Mouse (Mus musculus): ENCODE measurements at regions not wholly inside any gene's neighbourhood (a gene's known extent, or its start where the extent isn't known, plus 50 kb on each side); places are given as distances from the start of the nearest gene placed in this dataset.

GRCm38 (mm10) chr6:117279786-117280411, 111.6 kb downstream of the Cxcl12 start:
- Histone ChIP-seq H3K27me3 (ENCODE audit: control insufficient read depth in 1 of 2, insufficient read depth in 2 of 2, low read length in 2 of 2) (no peaks in the 10 kb centered on the region), H3K79me2 (ENCODE audit: control insufficient read depth, insufficient read depth, low read length, poor library complexity) (no peaks in the 10 kb centered on the region), H3K9ac (ENCODE audit: control insufficient read depth, low read depth, low read length, poor library complexity, severe bottlenecking) (no peak overlapping the region), H3K27ac (ENCODE audit: control insufficient read depth, low read depth, low read length) (no peak overlapping the region), H3K9me3 (replicated peaks; ENCODE audit: insufficient read depth, low read length) (no peaks in the 10 kb centered on the region), H3K36me3 (ENCODE audit: control insufficient read depth in 1 of 2, insufficient read depth in 2 of 2, low read length in 2 of 2) (no peaks in the 10 kb centered on the region), H3K4me1 (ENCODE audit: control insufficient read depth in 1 of 2, insufficient read depth in 2 of 2, low read length in 2 of 2) (no peaks in the 10 kb centered on the region), H3K4me3 (ENCODE audit: control insufficient read depth in 1 of 2, insufficient read depth in 1 of 2, low read depth in 2 of 2, low read length in 2 of 2) (no peak overlapping the region)
- no peak for DNase-seq (ENCODE audit: low read depth, low spot score)
- TF ChIP-seq E2F4 (IDR thresholded peaks at IDR 0.05; ENCODE audit: borderline replicate concordance, low read depth, low read length) (no peak), SMC3 (IDR thresholded peaks at IDR 0.05; ENCODE audit: low read depth, low read length) (no peak), USF1 (IDR thresholded peaks at IDR 0.05; ENCODE audit: low read depth, low read length) (no peak)

- DNase-seq (ENCODE audit: low read depth, low spot score), result no peak
- Histone ChIP-seq H3K27ac (ENCODE audit: control insufficient read depth, low read depth, low read length) (no peak overlapping the region), H3K9me3 (replicated peaks; ENCODE audit: insufficient read depth, low read length) (no peaks in the 10 kb centered on the region)
Measured at GRCm38 (mm10) chr6:117280911-117281310, 112.6 kb downstream of the Cxcl12 start.

GRCm38 (mm10) chr6:117283616-117284015, 115.3 kb downstream of the Cxcl12 start:
- Histone ChIP-seq H3K4me1 (ENCODE audit: control insufficient read depth in 1 of 2, insufficient read depth in 2 of 2, low read length in 2 of 2) (no peaks in the 10 kb centered on the region), H3K9me3 (replicated peaks; ENCODE audit: insufficient read depth, low read length) (no peaks in the 10 kb centered on the region), H3K4me3 (ENCODE audit: control insufficient read depth in 1 of 2, insufficient read depth in 1 of 2, low read depth in 2 of 2, low read length in 2 of 2) (no peak overlapping the region), H3K9ac (ENCODE audit: control insufficient read depth, low read depth, low read length, poor library complexity, severe bottlenecking) (no peak overlapping the region), H3K36me3 (ENCODE audit: control insufficient read depth in 1 of 2, insufficient read depth in 2 of 2, low read length in 2 of 2) (no peaks in the 10 kb centered on the region), H3K79me2 (ENCODE audit: control insufficient read depth, insufficient read depth, low read length, poor library complexity) (no peaks in the 10 kb centered on the region), H3K27ac (ENCODE audit: control insufficient read depth, low read depth, low read length) (no peak overlapping the region), H3K27me3 (ENCODE audit: control insufficient read depth in 1 of 2, insufficient read depth in 2 of 2, low read length in 2 of 2) (no peaks in the 10 kb centered on the region)
- DNase-seq (ENCODE audit: low read depth, low spot score), result no peak
- TF ChIP-seq UBTF (IDR thresholded peaks at IDR 0.05; ENCODE audit: borderline replicate concordance, insufficient read depth, low read depth, low read length) (no peak), CHD2 (IDR thresholded peaks at IDR 0.05; ENCODE audit: low read length) (no peak), BHLHE40 (IDR thresholded peaks at IDR 0.05; ENCODE audit: borderline replicate concordance, low read depth, low read length) (no peak), KAT2A (conservative IDR thresholded peaks at IDR 0.05; ENCODE audit: low read depth, low read length) (no peak), MAFK (IDR thresholded peaks at IDR 0.05; ENCODE audit: borderline replicate concordance, low read depth, low read length) (no peak), ZC3H11A (IDR thresholded peaks at IDR 0.05; ENCODE audit: low read depth, low read length) (no peak), POLR2AphosphoS2 (IDR thresholded peaks at IDR 0.05; ENCODE audit: low read length) (no peak), GATA1 (IDR thresholded peaks at IDR 0.05; ENCODE audit: low read depth, low read length) (no peak), MYC (IDR thresholded peaks at IDR 0.05; ENCODE audit: low read depth, low read length) (no peak), MEF2A (IDR thresholded peaks at IDR 0.05; ENCODE audit: extremely low read depth, insufficient replicate concordance, low read depth, low read length, poor library complexity, severe bottlenecking) (no peak), ELF1 (IDR thresholded peaks at IDR 0.05; ENCODE audit: low read depth, low read length) (no peak), RAD21 (IDR thresholded peaks at IDR 0.05; ENCODE audit: low read depth, low read length) (no peak), MAZ (IDR thresholded peaks at IDR 0.05; ENCODE audit: low read depth, low read length) (no peak), JUND (IDR thresholded peaks at IDR 0.05; ENCODE audit: low read depth, low read length) (no peak), MXI1 (IDR thresholded peaks at IDR 0.05; ENCODE audit: low read depth, low read length) (no peak), POLR2A (IDR thresholded peaks at IDR 0.05; ENCODE audit: control insufficient read depth in 1 of 2, insufficient read depth in 1 of 2, low read depth in 1 of 2, low read length in 2 of 2, poor library complexity in 1 of 2) (no peak), MYB (IDR thresholded peaks at IDR 0.05; ENCODE audit: low read depth, low read length) (no peak), USF2 (IDR thresholded peaks at IDR 0.05; ENCODE audit: borderline replicate concordance in 1 of 2, insufficient read depth in 1 of 2, low read depth in 1 of 2, low read length in 2 of 2) (no peak)

More at GRCm38 (mm10) chr6:117280911-117281310, 112.6 kb downstream of the Cxcl12 start:
- Histone ChIP-seq H3K79me2 (ENCODE audit: control insufficient read depth, insufficient read depth, low read length, poor library complexity) (no peaks in the 10 kb centered on the region), H3K27me3 (ENCODE audit: control insufficient read depth in 1 of 2, insufficient read depth in 2 of 2, low read length in 2 of 2) (no peaks in the 10 kb centered on the region), H3K36me3 (ENCODE audit: control insufficient read depth in 1 of 2, insufficient read depth in 2 of 2, low read length in 2 of 2) (no peaks in the 10 kb centered on the region), H3K9ac (ENCODE audit: control insufficient read depth, low read depth, low read length, poor library complexity, severe bottlenecking) (no peak overlapping the region), H3K4me3 (ENCODE audit: control insufficient read depth in 1 of 2, insufficient read depth in 1 of 2, low read depth in 2 of 2, low read length in 2 of 2) (no peak overlapping the region), H3K4me1 (ENCODE audit: control insufficient read depth in 1 of 2, insufficient read depth in 2 of 2, low read length in 2 of 2) (no peaks in the 10 kb centered on the region)
- TF ChIP-seq HCFC1 (IDR thresholded peaks at IDR 0.05; ENCODE audit: low read depth, low read length), result no peak
- no peak for TF ChIP-seq TAL1 (IDR thresholded peaks at IDR 0.05; ENCODE audit: low read length)
- TF ChIP-seq KAT2A (conservative IDR thresholded peaks at IDR 0.05; ENCODE audit: low read depth, low read length), result no peak
- TF ChIP-seq CHD1 (IDR thresholded peaks at IDR 0.05; ENCODE audit: low read depth, low read length), result no peak
- TF ChIP-seq USF1 (IDR thresholded peaks at IDR 0.05; ENCODE audit: low read depth, low read length), result no peak
